Mouse (Mus musculus) thymus, adult 2 months (tissue): ENCODE data around the gene Nckap5. TPM values are rescaled to one million over a fixed set of nuclear protein-coding genes. Genes with fewer than 3 reads are reported as not detected.

ENCODE experiments used
- DNase-seq: peaks from one replicate; pipeline ENCODE4 v3.0.0; 2021
- H3K27ac ChIP-seq: fragments of 200-500 bp; 2 replicates; pipeline ENCODE4 v1.5.1; 2012; ENCODE audit warnings: low read length, control low read depth; ENCODE audit not compliant: control insufficient read depth, insufficient read depth
- H3K27me3 ChIP-seq: fragments of 200-500 bp; 2 replicates; pipeline ENCODE4 v1.6.1; 2012; ENCODE audit warnings: mild to moderate bottlenecking, low read length, moderate library complexity, mixed read lengths; ENCODE audit not compliant: control insufficient read depth, insufficient read depth
- H3K36me3 ChIP-seq: fragments of 200-500 bp; 2 replicates; pipeline ENCODE4 v1.6.1; 2012; ENCODE audit warnings: mild to moderate bottlenecking, low read length, moderate library complexity; ENCODE audit not compliant: control insufficient read depth, insufficient read depth
- H3K4me1 ChIP-seq: fragments of 200-500 bp; replicated peaks from 2 replicates; pipeline ENCODE4 v1.6.1; 2012; ENCODE audit warnings: low read length; ENCODE audit not compliant: control insufficient read depth, insufficient read depth
- H3K4me3 ChIP-seq: fragments of 200-500 bp; 2 replicates; pipeline ENCODE4 v1.5.1; 2012; ENCODE audit warnings: mild to moderate bottlenecking, low read length, control low read depth, moderate library complexity; ENCODE audit not compliant: control insufficient read depth, insufficient read depth
- CTCF ChIP-seq: fragments of 200-500 bp; IDR thresholded peaks from 2 replicates; pipeline ENCODE4 v1.5.1; 2012; ENCODE audit warnings: mild to moderate bottlenecking, control low read depth, low read length, moderate library complexity, borderline replicate concordance; ENCODE audit not compliant: control insufficient read depth, poor library complexity, insufficient read depth; ENCODE audit errors: extremely low read depth
- POLR2A ChIP-seq: fragments of 200-500 bp; IDR thresholded peaks from 2 replicates; pipeline ENCODE4 v1.6.1; 2012; ENCODE audit warnings: mild to moderate bottlenecking, low read length, control low read depth, moderate library complexity; ENCODE audit not compliant: control insufficient read depth, poor library complexity, insufficient read depth; ENCODE audit errors: extremely low read depth
- WGBS: fragments of 180-500 bp; shearing (Covaris S2); methylation state at CpG from one replicate; pipeline ENCODE4 v1.1.7; 2018; 5-methylcytosine and 5-hydroxymethylcytosine counted together
- polyA plus RNA-seq: library from polyadenylated mRNA; depleted of rRNA; stranded (reverse); fragments of >200 nt; gene quantifications from 2 replicates; pipeline ENCODE4 v1.2.3, GENCODE M21; 2012

The Nckap5 gene
- polyA plus RNA-seq, 1 experiment, result 0.50 TPM

GRCm38 (mm10) chr1:126642751-126643150, 187.8 kb downstream of the Nckap5 start:
- no peak for TF ChIP-seq CTCF
- 93% methylated on average over 5 of the region's 5 CpGs for WGBS
- Histone ChIP-seq H3K4me3 (no peak overlapping the region), H3K4me1 (no peaks in the 10 kb centered on the region), H3K27me3 (no peaks in the 10 kb centered on the region), H3K27ac (no peak overlapping the region), H3K36me3 (no peaks in the 10 kb centered on the region)
- DNase-seq, result no peak

GRCm38 (mm10) chr1:126639463-126639862, 191.1 kb downstream of the Nckap5 start:
- Histone ChIP-seq H3K4me1 (no peaks in the 10 kb centered on the region), H3K27me3 (no peaks in the 10 kb centered on the region), H3K27ac (no peak overlapping the region), H3K36me3 (no peaks in the 10 kb centered on the region), H3K4me3 (no peak overlapping the region)
- 83% methylated on average over 2 of the region's 2 CpGs for WGBS
- DNase-seq, result no peak
- no peak for TF ChIP-seq POLR2A
- TF ChIP-seq CTCF, result no peak

GRCm38 (mm10) chr1:126637515-126637914, 193.1 kb downstream of the Nckap5 start:
- no peak overlapping the region for H3K27ac ChIP-seq
- no peak overlapping the region for H3K4me3 ChIP-seq
- H3K4me1 ChIP-seq, result no peaks in the 10 kb centered on the region
- H3K27me3 ChIP-seq, result no peaks in the 10 kb centered on the region
- H3K36me3 ChIP-seq, result no peaks in the 10 kb centered on the region
- no peak for TF ChIP-seq CTCF
- no peak for TF ChIP-seq POLR2A
- 95% methylated on average over 1 of the region's 1 CpGs for WGBS
- DNase-seq, result no peak

GRCm38 (mm10) chr1:126626206-126626605, 204.4 kb downstream of the Nckap5 start:
- Histone ChIP-seq H3K4me1 (no peaks in the 10 kb centered on the region), H3K27ac (no peak overlapping the region), H3K27me3 (no peaks in the 10 kb centered on the region), H3K36me3 (no peaks in the 10 kb centered on the region), H3K4me3 (no peak overlapping the region)
- no peak for TF ChIP-seq CTCF
- no peak for TF ChIP-seq POLR2A
- no peak for DNase-seq
- WGBS, result 82% methylated on average over 3 of the region's 3 CpGs

GRCm38 (mm10) chr1:126622036-126622435, 208.6 kb downstream of the Nckap5 start:
- TF ChIP-seq POLR2A (no peak), CTCF (no peak)
- DNase-seq, result no peak
- WGBS, result 93% methylated on average over 4 of the region's 4 CpGs
- Histone ChIP-seq H3K27ac (no peak overlapping the region), H3K4me3 (no peak overlapping the region), H3K27me3 (no peaks in the 10 kb centered on the region), H3K4me1 (no peaks in the 10 kb centered on the region), H3K36me3 (no peaks in the 10 kb centered on the region)

- no peaks in the 10 kb centered on the region for H3K27me3 ChIP-seq
- 89% methylated on average over 9 of the region's 9 CpGs for WGBS
- TF ChIP-seq POLR2A (no peak), CTCF (no peak)
These were observed 213.0 kb downstream of the Nckap5 start for GRCm38 (mm10) chr1:126617464-126618041.

GRCm38 (mm10) chr1:126616964-126617363, 213.6 kb downstream of the Nckap5 start:
- H3K27me3 ChIP-seq, result no peaks in the 10 kb centered on the region
- no peaks in the 10 kb centered on the region for H3K36me3 ChIP-seq
- DNase-seq, result no peak
- H3K4me1 ChIP-seq, result no peaks in the 10 kb centered on the region
- 80% methylated on average over 5 of the region's 5 CpGs for WGBS
- H3K27ac ChIP-seq, result no peak overlapping the region
- H3K4me3 ChIP-seq, result no peak overlapping the region
- TF ChIP-seq CTCF (no peak), POLR2A (no peak)

More at GRCm38 (mm10) chr1:126617464-126618041, 213.0 kb downstream of the Nckap5 start:
- no peak for DNase-seq
- Histone ChIP-seq H3K27ac (no peak overlapping the region), H3K4me1 (no peaks in the 10 kb centered on the region), H3K36me3 (no peaks in the 10 kb centered on the region), H3K4me3 (no peak overlapping the region)
